Mouse (Mus musculus) T-helper 17 cell (primary cell): ENCODE measurements at regions not wholly inside any gene's neighbourhood (a gene's known extent, or its start where the extent isn't known, plus 50 kb on each side); places are given as distances from the start of the nearest gene placed in this dataset.

Experiments
- in situ Hi-C, 2 experiments: fragments of 300-600 bp; cut with MboI, MseI; formaldehyde crosslinking; loops; 1 replicate in 1 of 2; 2 replicates in 1 of 2; pipeline ENCODE4 v1.15.1; 2025; ENCODE audit warnings: high pct_unique_total_duplicates in 2 of 2

- in situ Hi-C loops: loop anchor here in 1 of 2 experiments (25.0 kb wide), 1 partner anchor 2011 kb away; no protein-coding TSS in a partner anchor
Measured at GRCm38 (mm10) chr12:43123160-43123559, 1087.0 kb downstream of the Dnajb9 start.

- in situ Hi-C loops: loop anchor here in 1 of 2 experiments (25.0 kb wide), 1 partner anchor 2000 kb away; no protein-coding TSS in a partner anchor
Measured at GRCm38 (mm10) chr12:43112096-43112495, 1098.0 kb downstream of the Dnajb9 start.

DNA sequence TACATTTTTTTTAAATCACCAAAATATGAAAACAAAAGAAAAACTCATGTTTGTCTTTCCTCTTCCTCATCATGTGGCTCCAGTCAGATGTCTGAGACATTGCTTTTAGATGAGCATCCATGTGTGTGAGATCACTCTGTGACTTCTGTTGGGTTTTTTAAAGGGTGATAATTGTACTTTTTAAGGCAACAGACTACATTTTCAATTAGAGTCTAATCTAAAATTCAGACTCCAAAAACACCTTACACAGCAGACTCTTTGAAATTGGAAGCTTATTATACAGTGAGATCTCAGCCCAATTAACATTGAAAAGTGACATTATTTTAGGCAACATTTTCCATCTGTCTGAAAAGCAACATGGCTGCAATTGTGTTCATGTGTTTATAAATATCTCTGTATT is 1110.7 kb downstream of the Dnajb9 start:
- in situ Hi-C loops: no loop called here

GRCm38 (mm10) chr12:43078081-43078480 is 1132.0 kb downstream of the Dnajb9 start:
- in situ Hi-C loops: no loop called here
